Mouse (Mus musculus) limb, embryonic 15.5 days (tissue): ENCODE measurements at regions not wholly inside any gene's neighbourhood (a gene's known extent, or its start where the extent isn't known, plus 50 kb on each side); places are given as distances from the start of the nearest gene placed in this dataset.
A peak's percentile ranks its signal among the peaks of the same experiment; 100 is the strongest.

Experiments
- ATAC-seq: fragments of 200-750 bp; cut with Nextera tagmentation; 2 replicates; pipeline ENCODE4 v1.8.0; 2017; ENCODE audit warnings: low read depth, moderate TSS enrichment; ENCODE audit not compliant: insufficient number of reproducible peaks, low FRiP score, low TSS enrichment
- H3K27ac ChIP-seq: fragments of 300-500 bp; sonication (generic); 2 replicates; pipeline ENCODE4 v1.5.1; 2015; ENCODE audit warnings: moderate library complexity, mild to moderate bottlenecking, inconsistent platforms
- H3K27me3 ChIP-seq: fragments of 300-500 bp; sonication (generic); 2 replicates; pipeline ENCODE4 v1.6.1; 2015; ENCODE audit warnings: inconsistent platforms
- H3K36me3 ChIP-seq: fragments of 300-500 bp; sonication (generic); 2 replicates; pipeline ENCODE4 v1.6.1; 2015; ENCODE audit warnings: inconsistent platforms
- H3K4me1 ChIP-seq: fragments of 300-500 bp; sonication (generic); 2 replicates; pipeline ENCODE4 v1.6.1; 2015; ENCODE audit warnings: inconsistent platforms
- H3K4me2 ChIP-seq: fragments of 300-500 bp; sonication (generic); 2 replicates; pipeline ENCODE4 v1.6.1; 2015; ENCODE audit warnings: mild to moderate bottlenecking, inconsistent platforms
- H3K4me3 ChIP-seq: fragments of 300-500 bp; sonication (generic); 2 replicates; pipeline ENCODE4 v1.5.1; 2015; ENCODE audit warnings: mild to moderate bottlenecking, inconsistent platforms
- H3K9ac ChIP-seq: fragments of 300-500 bp; sonication (generic); 2 replicates; pipeline ENCODE4 v1.6.1; 2015; ENCODE audit warnings: inconsistent platforms
- H3K9me3 ChIP-seq: fragments of 300-500 bp; sonication (generic); 2 replicates; pipeline ENCODE4 v1.6.1; 2016; ENCODE audit warnings: inconsistent platforms
- WGBS: fragments of 180-500 bp; shearing (Covaris S2); methylation state at CpG from one replicate; pipeline ENCODE4 v1.1.7; 2015; 5-methylcytosine and 5-hydroxymethylcytosine counted together

DNA sequence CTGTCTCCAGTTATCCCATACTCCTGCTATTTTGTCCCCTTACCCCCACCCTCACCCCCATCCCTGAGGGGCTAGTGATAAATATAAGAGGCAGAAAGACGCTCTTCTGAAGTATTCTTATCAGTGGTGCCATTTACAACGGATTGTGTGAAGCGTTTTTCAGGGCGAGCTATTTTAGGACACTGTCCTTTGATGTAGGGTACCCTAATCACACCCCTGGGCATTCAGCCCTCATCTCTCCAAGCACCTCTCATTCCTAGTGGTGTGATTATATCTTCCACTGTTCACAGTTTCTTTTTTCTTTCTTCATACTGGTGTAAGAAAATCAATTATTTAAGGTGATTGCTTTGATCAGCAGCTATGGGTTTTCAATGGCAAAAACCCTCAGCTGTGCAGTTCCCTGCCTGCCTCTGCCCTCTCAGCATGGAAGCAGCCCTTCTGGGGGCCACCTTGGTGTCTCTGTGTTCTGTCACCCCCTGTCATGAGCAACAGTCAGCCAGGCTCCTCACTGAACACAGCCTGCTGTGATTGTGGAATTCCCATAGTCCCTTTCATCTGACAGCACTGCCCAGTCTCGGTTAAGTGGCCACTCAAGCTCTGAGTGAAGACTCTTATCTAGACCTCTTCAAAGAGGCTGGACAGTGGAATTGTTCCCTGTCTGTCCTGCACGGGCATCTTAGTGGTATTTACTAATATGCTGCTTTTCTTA lies 196.7 kb upstream of the Id2 start:
- Histone ChIP-seq H3K4me3 (no peak overlapping the region), H3K9me3 (no peaks in the 10 kb centered on the region), H3K27me3 (no peaks in the 10 kb centered on the region), H3K27ac (no peak overlapping the region), H3K4me1 (no peaks in the 10 kb centered on the region), H3K4me2 (no peak overlapping the region), H3K9ac (no peak overlapping the region), H3K36me3 (no peaks in the 10 kb centered on the region)
- 27% methylated on average over 6 of the region's 6 CpGs for WGBS
- no peak for ATAC-seq

DNA sequence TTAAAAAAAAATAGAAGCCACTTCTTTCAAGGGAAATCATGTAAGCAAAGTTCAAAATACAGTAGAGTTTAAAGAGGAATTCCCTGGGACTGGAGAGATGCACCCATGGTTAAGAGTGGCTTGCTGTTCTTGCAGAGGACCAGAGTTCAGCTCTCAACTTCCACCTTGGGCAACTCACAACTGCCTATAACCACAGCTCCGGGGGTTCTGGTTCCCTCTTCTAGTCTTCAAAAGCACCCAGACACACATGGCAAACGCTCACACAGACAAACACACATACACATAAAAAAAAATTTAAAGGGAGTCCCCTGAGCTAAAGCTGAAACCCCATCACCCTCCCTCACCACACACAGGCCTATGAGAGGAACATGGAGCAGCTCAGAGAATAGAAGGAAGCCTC lies 192.4 kb upstream of the Id2 start:
- no peak for ATAC-seq
- 84% methylated on average over 2 of the region's 2 CpGs for WGBS

GRCm38 (mm10) chr12:25283808-25284207 lies 186.9 kb upstream of the Id2 start:
- no peaks in the 10 kb centered on the region for H3K27me3 ChIP-seq
- no peak overlapping the region for H3K27ac ChIP-seq
- H3K4me1 ChIP-seq: no peaks in the 10 kb centered on the region
- no peaks in the 10 kb centered on the region for H3K36me3 ChIP-seq
- ATAC-seq: no peak
- no peaks in the 10 kb centered on the region for H3K9me3 ChIP-seq
- H3K9ac ChIP-seq: no peak overlapping the region
- no peak overlapping the region for H3K4me3 ChIP-seq
- no peak overlapping the region for H3K4me2 ChIP-seq
- 78% methylated on average over 3 of the region's 3 CpGs for WGBS

More for the DNA sequence above, 192.4 kb upstream of the Id2 start:
- H3K27ac ChIP-seq: no peak overlapping the region
- H3K27me3 ChIP-seq: no peaks in the 10 kb centered on the region
- no peaks in the 10 kb centered on the region for H3K36me3 ChIP-seq
- H3K4me1 ChIP-seq: no peaks in the 10 kb centered on the region
- no peaks in the 10 kb centered on the region for H3K9me3 ChIP-seq
- H3K4me2 ChIP-seq: no peak overlapping the region
- H3K9ac ChIP-seq: no peak overlapping the region
- H3K4me3 ChIP-seq: no peak overlapping the region

GRCm38 (mm10) chr12:25281438-25281837 lies 184.5 kb upstream of the Id2 start:
- no peaks in the 10 kb centered on the region for H3K27me3 ChIP-seq
- H3K4me2 ChIP-seq: no peak overlapping the region
- no peaks in the 10 kb centered on the region for H3K36me3 ChIP-seq
- no peak overlapping the region for H3K27ac ChIP-seq
- 76% methylated on average over 1 of the region's 1 CpGs for WGBS
- H3K9me3 ChIP-seq: no peaks in the 10 kb centered on the region
- no peak for ATAC-seq
- no peaks in the 10 kb centered on the region for H3K4me1 ChIP-seq
- H3K9ac ChIP-seq: no peak overlapping the region
- no peak overlapping the region for H3K4me3 ChIP-seq

- no peaks in the 10 kb centered on the region; the same call in 1 of the 2 replicates for H3K27me3 ChIP-seq
- no peak for ATAC-seq
- 34% methylated on average over 6 of the region's 6 CpGs for WGBS
Observed at GRCm38 (mm10) chr12:25273631-25274305, 176.8 kb upstream of the Id2 start.

DNA sequence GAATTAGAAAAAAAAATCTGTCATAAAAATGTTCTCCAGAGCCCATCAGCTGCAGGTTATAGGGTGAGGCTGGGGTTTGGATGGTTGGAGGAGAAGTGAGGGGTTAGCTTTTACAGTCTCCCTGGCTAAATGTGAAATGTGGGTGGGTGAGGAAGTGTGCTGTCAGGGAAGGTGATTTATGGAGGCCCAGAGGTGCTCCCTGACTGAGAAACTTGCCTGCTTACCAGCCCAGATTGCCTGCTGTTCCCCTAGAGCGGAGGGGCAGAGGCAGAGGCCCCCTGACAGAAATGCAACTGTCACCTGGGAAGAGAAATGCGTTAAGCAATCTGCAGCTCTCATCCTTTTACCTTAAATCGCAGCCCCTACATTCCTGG lies 175.8 kb upstream of the Id2 start:
- H3K27me3 ChIP-seq: no peaks in the 10 kb centered on the region; the same call in 1 of the 2 replicates
- H3K4me3 ChIP-seq: no peak overlapping the region
- 0 out of 2 replicates have a peak, but pooled peaks cover 4% of the 10 kb centered on the region for H3K9me3 ChIP-seq
- 0 out of 2 replicates have a peak overlapping the region, but pooled peaks have one; percentile 4 for H3K27ac ChIP-seq
- no peak overlapping the region for H3K9ac ChIP-seq
- no peaks in the 10 kb centered on the region for H3K36me3 ChIP-seq
- H3K4me2 ChIP-seq: no peak overlapping the region
- no peak for ATAC-seq
- 30% methylated on average over 3 of the region's 3 CpGs for WGBS
- H3K4me1 ChIP-seq: peaks cover 28% of the 10 kb centered on the region; the same call in 1 of the 2 replicates

More at GRCm38 (mm10) chr12:25273631-25274305, 176.8 kb upstream of the Id2 start:
- no peak overlapping the region for H3K27ac ChIP-seq
- no peak overlapping the region for H3K4me2 ChIP-seq
- H3K9me3 ChIP-seq: 0 out of 2 replicates have a peak, but pooled peaks cover 4% of the 10 kb centered on the region
- H3K4me1 ChIP-seq: peaks cover 25% of the 10 kb centered on the region; the same call in 1 of the 2 replicates
- no peak overlapping the region for H3K4me3 ChIP-seq
- H3K36me3 ChIP-seq: no peaks in the 10 kb centered on the region
- no peak overlapping the region for H3K9ac ChIP-seq

DNA sequence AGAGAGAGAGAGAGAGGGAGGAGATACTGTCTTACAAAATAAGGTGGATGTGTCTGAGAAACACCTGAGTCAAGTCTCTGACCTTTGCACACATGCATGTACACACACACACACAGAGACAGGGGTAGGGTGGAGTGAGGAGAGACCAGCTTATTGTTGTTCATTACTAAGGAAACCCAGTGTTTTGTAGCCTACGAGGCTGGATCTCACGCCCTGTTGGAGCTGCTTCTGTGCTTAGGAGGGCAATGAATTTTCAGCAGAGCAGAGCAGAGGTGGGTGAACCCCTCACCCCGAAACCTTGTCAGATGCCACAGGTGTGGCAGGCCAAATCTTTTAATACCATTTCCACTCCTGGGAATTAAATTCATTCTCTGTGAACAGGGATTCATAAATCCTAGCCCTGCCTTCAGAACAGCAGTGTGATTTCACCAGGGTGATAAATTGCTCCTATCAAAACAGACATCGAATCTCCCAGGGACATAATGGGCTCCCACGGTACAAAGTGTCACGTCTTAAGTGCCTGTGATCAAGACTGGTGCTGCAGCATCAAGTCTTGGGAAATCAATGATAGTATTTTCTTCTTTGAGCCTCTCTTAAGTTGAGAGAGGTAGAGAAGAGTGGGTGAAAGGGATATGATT lies 175.3 kb upstream of the Id2 start:
- H3K4me2 ChIP-seq: no peak overlapping the region
- H3K4me3 ChIP-seq: no peak overlapping the region
- H3K27ac ChIP-seq: peak overlapping the region; percentile 57; the same call in 1 of the 2 replicates
- ATAC-seq: no peak
- no peaks in the 10 kb centered on the region for H3K36me3 ChIP-seq
- WGBS: 30% methylated on average over 6 of the region's 6 CpGs
- peaks cover 28% of the 10 kb centered on the region; the same call in 1 of the 2 replicates for H3K4me1 ChIP-seq
- no peak overlapping the region for H3K9ac ChIP-seq
- 0 out of 2 replicates have a peak, but pooled peaks cover 4% of the 10 kb centered on the region for H3K9me3 ChIP-seq
- H3K27me3 ChIP-seq: no peaks in the 10 kb centered on the region; the same call in 1 of the 2 replicates

DNA sequence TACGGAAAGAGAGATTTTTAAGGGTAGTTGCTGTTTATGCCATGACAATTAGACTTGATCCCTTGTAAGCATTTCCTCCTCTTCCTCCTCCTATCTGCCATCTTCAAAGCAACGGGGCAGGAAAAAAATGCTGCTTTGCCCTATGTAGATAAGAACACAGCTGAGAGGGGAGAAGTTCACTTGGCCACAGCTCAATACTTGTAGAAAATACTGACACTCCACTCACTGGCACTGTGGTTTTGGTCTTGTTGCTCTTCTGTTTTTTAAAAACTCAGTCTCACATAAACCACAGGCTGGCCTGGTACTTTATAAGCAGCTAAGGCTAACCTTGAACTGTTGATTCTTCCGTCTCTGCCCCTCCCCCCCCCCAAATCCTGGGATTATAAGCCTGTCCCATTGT lies 172.9 kb upstream of the Id2 start:
- no peaks in the 10 kb centered on the region for H3K9me3 ChIP-seq
- peaks cover 37% of the 10 kb centered on the region for H3K4me1 ChIP-seq
- no peak overlapping the region for H3K4me3 ChIP-seq
- H3K4me2 ChIP-seq: no peak overlapping the region
- peaks cover 2% of the 10 kb centered on the region; the same call in 1 of the 2 replicates for H3K27me3 ChIP-seq
- ATAC-seq: no peak
- H3K36me3 ChIP-seq: no peaks in the 10 kb centered on the region
- no peak overlapping the region for H3K9ac ChIP-seq
- WGBS: 69% methylated on average over 3 of the region's 3 CpGs
- no peak overlapping the region for H3K27ac ChIP-seq

GRCm38 (mm10) chr12:25268871-25269850 lies 172.2 kb upstream of the Id2 start:
- no peaks in the 10 kb centered on the region for H3K9me3 ChIP-seq
- H3K4me3 ChIP-seq: no peak overlapping the region
- H3K36me3 ChIP-seq: no peaks in the 10 kb centered on the region
- H3K4me1 ChIP-seq: peaks cover 30% of the 10 kb centered on the region
- no peak for ATAC-seq
- WGBS: 50% methylated on average over 18 of the region's 18 CpGs
- H3K27me3 ChIP-seq: peaks cover 2% of the 10 kb centered on the region; the same call in 1 of the 2 replicates
- no peak overlapping the region for H3K9ac ChIP-seq
- no peak overlapping the region for H3K27ac ChIP-seq
- H3K4me2 ChIP-seq: no peak overlapping the region

DNA sequence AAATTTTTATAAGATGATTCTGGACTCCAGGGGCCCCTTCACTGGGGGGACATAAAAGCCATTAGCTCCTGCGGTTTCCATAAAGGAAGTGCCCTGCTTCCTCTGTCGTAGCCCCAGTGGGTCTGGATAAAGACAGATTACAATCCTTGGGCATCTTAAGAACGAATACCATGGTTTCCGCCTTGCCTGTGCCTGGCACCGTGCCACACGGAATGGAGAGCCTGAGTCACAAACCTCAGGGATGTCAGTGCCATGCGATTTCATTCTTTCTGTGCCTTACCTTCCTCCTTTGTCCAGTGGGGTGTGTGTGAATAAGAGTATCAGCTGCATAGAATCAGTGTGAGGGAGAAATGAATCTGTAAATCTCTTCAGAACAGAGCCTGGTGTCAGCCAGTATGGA lies 171.4 kb upstream of the Id2 start:
- H3K4me2 ChIP-seq: no peak overlapping the region
- H3K4me3 ChIP-seq: no peak overlapping the region
- H3K4me1 ChIP-seq: peaks cover 26% of the 10 kb centered on the region
- H3K27me3 ChIP-seq: peaks cover 2% of the 10 kb centered on the region; the same call in 1 of the 2 replicates
- no peak for ATAC-seq
- no peak overlapping the region for H3K27ac ChIP-seq
- H3K36me3 ChIP-seq: no peaks in the 10 kb centered on the region
- H3K9me3 ChIP-seq: no peaks in the 10 kb centered on the region
- WGBS: 69% methylated on average over 7 of the region's 7 CpGs
- H3K9ac ChIP-seq: no peak overlapping the region

DNA sequence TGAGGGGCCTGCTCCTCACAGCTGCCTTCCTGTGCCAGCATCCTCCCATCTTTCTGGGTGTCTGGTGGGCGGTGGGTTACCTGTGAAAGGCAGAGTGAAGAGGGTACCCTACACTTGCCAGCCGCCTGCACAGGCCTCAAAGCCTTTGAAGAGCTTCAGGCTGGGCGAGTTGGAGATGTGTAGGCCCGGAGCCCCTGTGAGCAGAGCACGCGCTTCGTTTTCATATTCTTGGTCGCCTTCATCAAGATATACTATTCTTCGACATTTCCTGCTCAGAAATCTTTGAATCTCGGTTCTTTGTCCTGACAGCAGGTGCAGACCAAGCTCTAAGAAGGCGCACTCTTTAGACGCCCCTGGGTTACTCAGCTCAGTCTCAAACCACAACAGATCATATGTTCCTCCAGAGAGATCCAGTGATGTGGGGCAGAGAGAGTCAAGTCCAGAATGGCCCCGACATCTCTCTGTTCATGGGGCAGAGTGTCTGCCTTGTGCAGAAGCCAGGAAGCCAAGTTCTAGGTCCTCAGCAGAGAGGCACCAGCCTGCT lies 170.7 kb upstream of the Id2 start:
- Histone ChIP-seq H3K36me3 (no peaks in the 10 kb centered on the region), H3K4me2 (no peak overlapping the region), H3K9me3 (no peaks in the 10 kb centered on the region), H3K4me3 (no peak overlapping the region), H3K4me1 (peaks cover 20% of the 10 kb centered on the region), H3K27ac (no peak overlapping the region), H3K9ac (no peak overlapping the region), H3K27me3 (peaks cover 2% of the 10 kb centered on the region; the same call in 1 of the 2 replicates)
- 89% methylated on average over 13 of the region's 13 CpGs for WGBS
- ATAC-seq: no peak
